Mouse (Mus musculus) thymus, postnatal 10 days (tissue): ENCODE results near the gene Ccr10.
"Not testable (repeated sequence)": the region's sequence is repeated elsewhere in the genome, so short reads cannot be mapped to it uniquely, and the experiment has no call there.

Experiments used
- DNase-seq, 2 experiments: peaks; one replicate each; pipeline ENCODE4 v3.0.0; 2021; ENCODE audit warnings: low spot score in 2 of 2

Gene Ccr10

GRCm38 (mm10) chr11:101171721-101172433 is 3.4 kb downstream of the Ccr10 start:
- DNase-seq, result no peak

DNA sequence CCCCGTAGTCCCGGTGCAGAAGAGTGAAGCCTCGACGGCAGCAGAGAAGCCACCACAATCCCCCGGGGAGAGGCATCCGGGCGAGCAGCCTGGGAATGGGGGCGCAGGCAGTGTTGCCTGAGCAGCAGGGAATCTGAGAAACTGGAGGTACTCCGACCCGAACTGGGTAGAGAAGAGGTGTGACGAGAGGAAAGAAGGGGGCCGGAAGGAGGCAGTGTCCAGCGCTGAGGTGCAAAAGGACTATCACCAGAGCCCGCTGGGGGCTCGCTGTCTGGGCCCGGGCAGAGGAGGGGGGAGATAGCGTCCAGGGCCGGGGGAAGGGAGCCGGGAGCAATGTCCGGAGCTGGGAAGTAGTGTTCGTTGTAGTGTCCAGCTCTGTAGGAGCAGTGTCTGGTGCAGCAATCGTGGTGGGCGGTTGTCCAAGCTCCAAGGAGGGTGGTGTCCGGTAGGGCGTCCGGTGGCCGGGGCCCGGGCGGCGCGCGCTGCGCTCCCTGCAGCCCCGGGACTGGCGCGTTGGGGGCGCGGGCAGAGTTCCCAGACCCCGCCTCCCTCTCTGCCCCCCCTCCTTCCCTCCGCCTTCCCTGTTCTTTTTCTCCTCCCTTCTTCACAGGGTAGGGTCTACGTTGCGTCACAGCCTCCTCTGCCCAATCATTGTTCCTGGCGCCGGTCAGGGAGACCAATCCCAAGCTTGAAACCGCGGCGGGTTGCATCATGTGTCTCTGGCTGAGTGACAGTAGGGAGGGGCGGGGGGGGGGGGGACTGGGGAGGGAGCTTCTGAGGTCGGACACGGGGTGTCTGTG is 4.2 kb downstream of the Ccr10 start, which contains the start of gene Plekhh3:
Gene Plekhh3 (minus strand): TSS at position 541 of the 800 bp plus-strand sequence.
- peak; percentile 78 to 89 for DNase-seq

DNA sequence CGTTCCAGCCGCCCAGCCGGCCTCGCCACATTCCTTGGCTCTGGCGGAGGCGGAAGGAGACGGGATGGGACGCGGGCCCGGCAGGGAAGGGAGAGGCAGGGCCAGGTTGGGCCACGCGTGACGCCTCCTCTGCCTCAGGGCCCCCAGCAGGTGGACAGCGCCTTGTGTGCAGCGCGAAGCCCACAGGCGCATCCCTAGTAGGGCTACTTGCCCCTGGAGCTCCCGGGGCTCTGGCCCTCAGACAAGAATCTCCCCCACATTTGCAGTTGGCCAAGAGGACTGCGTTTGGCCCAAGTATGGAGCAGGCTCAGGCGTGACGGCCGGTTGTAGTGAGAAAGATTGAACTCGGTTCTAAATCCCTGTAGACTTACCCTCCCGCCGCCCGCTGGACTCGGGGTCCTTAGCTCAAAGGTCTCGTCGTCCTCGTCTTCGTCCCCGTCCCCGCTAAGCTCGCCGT is 4.9 kb downstream of the Ccr10 start, which contains the start of gene Cntnap1:
Gene Cntnap1 (plus strand): TSS at position 170 of the 457 bp plus-strand sequence.
- DNase-seq, result no peak

GRCm38 (mm10) chr11:101169301-101170107 is 5.7 kb downstream of the Ccr10 start:
- no peak for DNase-seq

DNA sequence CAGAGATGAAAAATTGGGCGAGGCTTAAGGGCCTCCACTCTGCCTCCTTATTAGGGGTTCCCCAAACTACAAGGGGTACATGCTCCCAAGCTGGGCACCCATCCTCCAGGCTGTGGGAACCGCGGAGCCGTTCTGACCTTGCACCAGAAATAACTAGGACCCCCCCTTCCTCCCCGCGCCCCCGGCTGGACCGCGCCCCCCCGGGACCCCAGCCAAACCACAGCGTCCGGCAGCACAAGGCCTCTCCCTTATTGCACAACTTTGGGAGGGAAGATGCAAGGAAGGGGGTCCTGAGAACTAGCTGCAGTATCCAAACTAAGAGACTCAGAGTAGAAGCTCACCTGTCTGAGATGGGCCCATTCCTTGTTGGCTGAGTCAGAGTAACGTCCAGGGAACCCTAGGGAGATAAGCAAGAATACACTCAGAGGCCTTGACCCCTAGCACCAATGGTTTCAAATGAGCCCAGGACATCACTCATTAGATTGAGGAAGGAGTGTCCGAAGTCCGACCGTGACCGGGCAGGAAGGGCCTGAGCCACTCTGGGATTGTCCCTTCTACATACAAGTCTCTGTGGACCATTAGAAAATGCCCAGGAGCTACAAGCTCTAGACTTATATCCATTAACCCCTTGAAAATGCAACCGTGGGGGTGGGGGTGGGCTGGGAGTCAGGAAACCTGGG is 6.8 kb downstream of the Ccr10 start:
- DNase-seq, result no peak

- no peak for DNase-seq
Observed at GRCm38 (mm10) chr11:101167963-101168300, 7.3 kb downstream of the Ccr10 start.

- DNase-seq, result no peak
Observed at GRCm38 (mm10) chr11:101167211-101167962, 7.9 kb downstream of the Ccr10 start.

DNA sequence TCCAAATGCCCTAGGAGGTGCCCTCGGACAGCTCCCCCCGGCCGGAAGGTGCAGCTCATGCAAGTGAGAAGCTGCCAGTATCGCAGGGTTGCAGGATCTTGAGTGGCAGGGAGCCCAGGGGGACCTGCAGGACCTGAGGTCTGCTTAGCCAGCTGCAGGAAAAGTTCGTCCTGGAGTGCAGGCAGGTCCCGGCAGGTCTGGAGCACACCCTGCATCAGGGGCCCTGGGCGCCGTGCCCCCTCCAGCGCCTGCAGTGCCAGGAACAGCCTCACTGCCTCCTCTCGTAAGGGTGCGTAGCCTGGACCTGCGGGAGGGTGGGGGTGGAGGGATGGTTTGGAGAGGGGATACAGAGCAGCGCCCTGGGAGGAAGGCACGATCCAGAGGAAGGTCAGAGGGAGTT is 8.9 kb downstream of the Ccr10 start:
- no peak for DNase-seq

- DNase-seq, result no peak
Observed at GRCm38 (mm10) chr11:101164677-101165580, 10.3 kb downstream of the Ccr10 start.

DNA sequence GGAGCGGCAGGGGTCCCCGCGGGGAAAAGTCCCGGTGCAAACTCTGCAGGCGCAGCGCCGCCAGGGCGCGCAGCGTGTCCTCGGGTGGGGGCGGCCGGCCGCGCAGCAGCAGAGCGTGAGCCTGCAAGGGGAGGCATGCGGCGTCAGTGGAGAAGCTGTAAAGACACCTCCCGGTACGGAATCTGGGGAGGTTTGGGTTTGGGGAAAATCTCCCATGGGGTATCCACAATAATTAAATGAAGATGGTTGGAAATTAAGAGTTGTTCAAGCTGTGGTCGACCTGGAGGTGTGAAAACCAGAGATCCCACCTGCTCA is 10.9 kb downstream of the Ccr10 start:
- DNase-seq, result peak in 1 of 2 experiments; percentile 33

DNA sequence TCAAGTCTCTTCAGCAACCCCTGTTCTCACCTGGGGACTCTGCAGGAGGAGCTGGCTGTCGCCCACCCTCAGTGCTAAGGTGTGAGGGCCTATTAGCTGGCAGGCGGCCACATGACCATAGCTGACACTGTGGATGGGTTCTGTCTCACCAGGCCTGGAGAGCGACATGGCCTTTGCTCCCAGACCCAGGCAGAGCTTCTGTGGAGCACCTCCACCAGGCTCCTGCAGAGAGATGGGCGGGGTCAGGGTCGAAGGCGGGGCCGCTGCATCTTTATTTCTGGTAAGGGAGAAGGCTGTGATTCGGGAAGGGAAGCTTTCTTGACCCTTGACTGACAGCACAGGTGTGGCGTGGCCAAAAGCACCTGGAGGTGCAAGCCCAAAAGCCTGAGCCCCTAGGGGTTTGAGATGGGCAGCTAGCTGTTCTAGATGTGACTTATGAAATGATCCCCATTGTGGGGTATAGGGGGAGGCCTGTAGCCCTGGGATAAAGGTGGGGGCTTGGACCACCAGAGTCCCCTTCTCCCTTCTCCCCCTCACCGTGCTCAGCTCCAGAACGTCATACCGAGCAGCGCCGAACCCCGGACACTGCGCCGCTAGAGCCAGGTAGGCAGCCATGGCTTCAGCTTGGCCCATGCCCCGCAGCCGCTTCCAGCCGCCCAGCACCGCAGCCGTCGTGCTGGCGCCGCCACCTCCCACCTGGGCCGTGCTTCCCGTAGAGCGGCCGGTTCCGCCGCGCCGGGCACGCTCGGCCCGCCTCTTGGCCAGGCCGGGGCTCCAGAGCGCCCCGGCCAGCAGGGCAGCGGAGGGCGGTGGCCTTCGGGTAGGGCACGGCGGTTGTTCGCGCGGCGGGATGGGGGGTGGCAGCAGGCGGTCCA is 11.5 kb downstream of the Ccr10 start:
- DNase-seq, result no peak

- DNase-seq, result no peak
Observed at GRCm38 (mm10) chr11:101162772-101163171, 12.5 kb downstream of the Ccr10 start.

- no peak for DNase-seq
Observed at GRCm38 (mm10) chr11:101162301-101162700, 12.9 kb downstream of the Ccr10 start.

GRCm38 (mm10) chr11:101161551-101161950 is 13.7 kb downstream of the Ccr10 start:
- no peak for DNase-seq

GRCm38 (mm10) chr11:101160981-101161505 is 14.2 kb downstream of the Ccr10 start:
- DNase-seq, result not testable (repeated sequence)

GRCm38 (mm10) chr11:101160151-101160550 is 15.1 kb downstream of the Ccr10 start:
- not testable (repeated sequence) for DNase-seq

DNA sequence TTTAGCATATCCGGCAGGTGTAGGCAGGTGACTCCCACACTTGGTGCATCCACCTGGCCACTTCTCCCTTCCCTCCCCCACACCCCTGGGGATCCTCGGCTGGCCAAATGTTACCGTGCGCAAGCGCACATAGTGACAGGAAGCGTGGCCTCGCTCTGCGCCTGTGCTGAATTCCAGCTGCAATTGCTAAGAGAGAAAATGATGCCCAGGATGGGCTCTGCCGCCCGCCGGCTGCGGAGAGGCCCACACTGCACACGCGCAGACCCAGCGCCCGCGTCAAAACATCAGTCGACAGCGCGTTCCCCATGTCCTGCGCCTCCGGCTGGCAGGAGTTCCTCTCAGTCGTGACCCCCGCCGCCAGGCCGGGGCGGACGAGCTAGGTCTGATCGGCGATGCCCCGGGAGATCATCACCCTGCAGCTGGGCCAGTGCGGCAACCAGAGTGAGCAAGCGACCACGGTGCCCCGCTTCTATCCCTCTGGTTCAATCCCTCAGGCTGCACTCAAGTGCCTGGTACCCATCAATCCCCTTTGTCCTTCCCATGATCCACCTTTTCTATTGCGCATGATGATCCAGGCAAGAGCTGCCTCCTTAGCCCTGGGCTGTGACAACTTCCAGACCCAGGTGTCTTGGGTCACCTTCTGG is 19.4 kb downstream of the Ccr10 start, which contains the start of gene Tubg2:
Gene Tubg2 (plus strand): TSS at position 180 of the 644 bp plus-strand sequence.
- peak; percentile 48 to 55 for DNase-seq

DNA sequence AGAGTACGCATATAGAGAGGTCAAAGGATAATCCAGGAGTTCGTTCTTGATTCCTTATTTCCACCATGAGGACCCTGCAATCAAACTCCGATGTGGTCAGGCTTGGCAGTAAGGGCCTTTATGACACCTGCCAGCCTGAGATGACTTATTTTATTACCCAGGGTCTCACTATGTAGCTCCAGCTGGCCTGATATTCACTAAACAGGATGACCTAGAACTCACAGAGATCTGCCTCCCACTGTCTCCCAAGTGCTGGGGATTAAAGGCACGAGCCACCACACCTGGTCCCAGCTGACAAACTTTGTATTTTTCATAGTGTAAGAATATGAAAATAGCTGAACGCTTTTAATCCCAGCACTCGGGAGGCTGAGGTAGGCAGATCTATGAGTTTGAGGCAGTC is 20.1 kb downstream of the Ccr10 start:
- no peak for DNase-seq
